Mouse (Mus musculus) 416B (cell line): ENCODE measurements around the gene Ddx47.

ENCODE experiments used
- DNase-seq: peaks from one replicate; pipeline ENCODE4 v3.0.0; 2011; ENCODE audit warnings: low read depth

The Ddx47 gene

DNA sequence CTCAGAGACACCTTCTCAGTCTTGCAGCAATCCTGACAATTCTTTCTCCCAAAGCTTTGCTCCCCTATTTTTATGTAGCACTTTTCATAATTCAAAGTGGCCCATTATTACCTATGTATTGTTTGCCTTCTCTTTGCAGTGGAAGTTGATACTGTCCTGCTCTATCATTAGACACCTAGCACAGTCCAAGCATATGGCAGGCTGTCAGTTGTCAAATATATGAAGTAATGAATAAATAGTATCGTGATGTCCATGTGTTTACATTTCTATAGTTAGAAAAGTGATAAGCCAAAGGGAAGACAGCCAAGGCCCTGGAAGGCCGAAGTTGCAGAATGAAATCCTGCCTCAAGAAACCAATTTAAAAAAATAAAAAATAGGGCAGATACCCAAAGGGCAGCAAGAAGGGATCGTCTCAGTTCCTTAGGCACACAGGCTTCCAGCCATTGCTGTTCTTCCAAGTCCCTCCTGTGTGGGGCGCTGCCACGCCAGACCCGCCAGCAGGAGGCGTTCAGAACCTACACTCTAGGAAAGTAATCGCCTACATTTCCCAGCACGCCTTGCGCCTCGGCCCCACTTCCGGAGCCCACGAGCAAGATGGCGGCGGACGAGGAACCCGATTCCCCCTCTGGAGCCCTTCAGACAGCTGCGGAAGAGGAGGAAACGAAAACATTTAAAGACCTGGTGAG lies at the start of gene Ddx47:
TSS of gene Ddx47 (plus strand) at position 565 of the 686 bp plus-strand sequence.
- peak; percentile 94 for DNase-seq

GRCm38 (mm10) chr6:134961858-134962517 lies 49.4 kb upstream of the Ddx47 start:
- no peak for DNase-seq

DNA sequence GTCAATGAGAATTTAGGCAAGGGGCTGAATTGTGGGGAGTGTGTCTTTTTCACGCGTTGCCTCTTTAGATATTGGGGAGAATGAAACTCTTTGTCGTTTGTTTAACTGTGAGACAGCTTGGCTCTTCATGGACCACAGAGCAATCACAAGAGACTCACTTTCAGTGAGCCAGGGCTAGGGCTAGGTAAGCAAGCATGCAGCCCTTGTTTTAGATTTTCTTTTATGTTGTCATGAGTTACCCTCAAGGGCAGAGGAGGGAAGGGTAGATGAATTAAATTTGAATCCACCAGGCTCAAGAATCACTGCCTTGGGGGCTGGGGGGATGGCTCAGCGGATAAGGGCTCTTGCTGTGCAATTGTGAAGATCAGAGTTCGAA lies 48.9 kb upstream of the Ddx47 start:
- DNase-seq, result no peak

DNA sequence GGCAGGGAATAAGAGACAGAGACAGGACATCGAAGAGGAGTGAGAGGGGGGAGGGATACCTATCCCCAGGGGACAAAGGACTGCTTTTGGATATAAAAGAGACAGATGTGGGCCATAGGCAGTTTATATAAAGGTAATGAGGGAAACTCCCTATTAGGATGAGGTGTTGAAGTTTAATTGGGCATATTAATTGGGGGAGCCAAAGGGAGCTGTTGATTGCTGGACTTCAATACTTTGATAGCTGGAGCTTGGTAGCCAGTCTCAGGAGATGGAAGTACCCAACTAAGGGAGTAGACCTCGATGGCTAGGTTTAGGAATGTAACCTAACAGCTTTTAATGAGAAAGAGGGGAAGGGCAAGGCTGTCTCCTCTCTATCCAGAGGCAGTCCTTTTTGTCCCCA lies 47.5 kb upstream of the Ddx47 start:
- DNase-seq, result no peak

DNA sequence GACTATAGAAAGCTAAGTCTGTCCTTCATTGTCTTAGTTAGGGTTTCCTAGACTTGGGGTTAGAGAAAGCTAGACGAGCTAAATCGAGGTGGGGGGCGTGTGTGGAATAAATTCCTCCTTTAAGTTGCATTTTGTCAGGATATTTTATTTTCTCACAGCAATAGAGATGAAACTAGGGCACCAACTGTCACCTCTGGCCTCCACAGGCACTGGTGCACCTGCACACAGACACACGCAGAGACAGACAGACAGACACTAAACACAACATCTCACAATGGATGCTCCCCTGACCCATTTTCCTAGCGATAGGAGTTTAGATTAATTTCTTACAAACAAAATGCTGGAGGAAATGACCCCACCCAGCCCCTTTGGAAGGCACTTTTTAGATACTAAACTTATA lies 44.7 kb upstream of the Ddx47 start:
- no peak for DNase-seq

- DNase-seq, result peak; percentile 27
Measured at GRCm38 (mm10) chr6:134968326-134968725, 43.1 kb upstream of the Ddx47 start.

GRCm38 (mm10) chr6:134969498-134969897 lies 41.9 kb upstream of the Ddx47 start:
- peak; percentile 44 for DNase-seq

DNA sequence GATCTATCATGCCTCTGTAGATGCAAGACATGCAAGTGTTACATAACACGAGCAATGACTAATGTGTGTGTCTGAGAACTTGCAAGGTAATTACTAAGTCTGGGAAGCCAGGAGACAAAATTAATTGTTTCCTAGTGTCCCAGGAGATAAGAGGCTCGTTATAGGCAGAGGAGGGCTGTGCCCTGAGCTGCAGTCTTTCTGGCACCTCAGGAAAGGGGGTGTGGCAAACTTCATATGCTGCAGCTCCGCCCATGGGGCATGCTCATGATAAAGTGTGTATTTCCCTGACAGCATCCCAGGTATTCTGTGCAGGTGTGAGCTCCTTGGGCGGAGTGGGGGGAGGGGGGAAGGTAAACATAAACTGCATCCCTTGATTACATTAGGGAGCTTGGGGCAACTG lies 39.3 kb upstream of the Ddx47 start:
- DNase-seq, result no peak

- DNase-seq, result no peak
Measured at GRCm38 (mm10) chr6:134976628-134977027, 34.8 kb upstream of the Ddx47 start.

GRCm38 (mm10) chr6:134981231-134982062 lies 30.0 kb upstream of the Ddx47 start, which contains the start of gene Apold1:
TSS of gene Apold1 (plus strand) at chr6:134981718.
- DNase-seq, result peak; percentile 25

DNA sequence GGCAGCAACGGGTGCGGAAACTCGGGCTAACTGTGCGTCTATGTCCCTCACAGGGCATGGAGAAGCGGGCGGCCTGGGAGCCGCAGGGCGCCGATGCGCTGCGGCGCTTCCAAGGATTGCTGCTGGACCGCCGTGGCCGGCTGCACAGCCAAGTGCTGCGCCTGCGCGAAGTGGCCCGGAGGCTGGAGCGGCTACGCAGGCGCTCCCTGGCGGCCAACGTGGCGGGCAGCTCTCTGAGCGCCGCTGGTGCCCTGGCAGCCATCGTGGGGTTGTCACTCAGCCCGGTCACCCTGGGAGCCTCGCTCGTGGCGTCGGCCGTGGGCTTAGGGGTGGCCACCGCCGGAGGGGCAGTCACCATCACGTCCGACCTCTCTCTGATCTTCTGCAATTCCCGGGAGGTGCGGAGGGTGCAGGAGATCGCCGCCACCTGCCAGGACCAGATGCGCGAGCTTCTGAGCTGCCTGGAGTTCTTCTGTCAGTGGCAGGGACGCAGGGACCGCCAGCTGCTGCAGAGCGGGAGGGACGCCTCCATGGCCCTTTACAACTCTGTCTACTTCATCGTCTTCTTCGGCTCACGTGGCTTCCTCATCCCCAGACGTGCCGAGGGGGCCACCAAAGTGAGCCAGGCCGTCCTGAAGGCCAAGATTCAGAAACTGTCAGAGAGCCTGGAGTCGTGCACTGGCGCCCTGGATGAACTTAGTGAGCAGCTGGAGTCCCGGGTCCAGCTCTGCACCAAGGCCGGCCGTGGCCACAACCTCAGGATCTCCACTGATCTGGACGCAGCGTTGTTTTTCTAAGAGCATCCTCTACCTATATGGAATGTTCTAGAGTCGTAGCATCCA lies 27.7 kb upstream of the Ddx47 start:
- peak; percentile 83 for DNase-seq

DNA sequence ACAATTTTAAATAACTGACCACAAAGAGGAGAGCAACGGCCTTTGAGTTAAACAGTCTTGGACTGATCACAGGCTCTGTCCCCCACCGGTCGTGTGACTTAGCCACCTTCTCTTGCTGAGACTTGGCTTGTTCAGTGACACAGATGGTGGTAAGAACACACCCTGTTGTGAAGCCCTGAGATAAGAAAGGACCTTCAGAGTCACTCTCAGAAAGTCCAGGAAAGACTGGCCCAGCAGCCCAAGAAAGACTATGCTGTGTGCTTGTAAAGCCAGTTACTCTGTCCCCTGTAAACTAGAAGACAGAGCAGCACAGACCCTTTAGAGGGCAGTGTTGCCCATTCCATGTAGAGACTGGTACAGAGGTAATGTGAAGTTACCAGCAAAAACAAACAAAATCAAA lies 26.7 kb upstream of the Ddx47 start:
- peak; percentile 80 for DNase-seq

GRCm38 (mm10) chr6:134988377-134988776 lies 23.0 kb upstream of the Ddx47 start:
- no peak for DNase-seq

DNA sequence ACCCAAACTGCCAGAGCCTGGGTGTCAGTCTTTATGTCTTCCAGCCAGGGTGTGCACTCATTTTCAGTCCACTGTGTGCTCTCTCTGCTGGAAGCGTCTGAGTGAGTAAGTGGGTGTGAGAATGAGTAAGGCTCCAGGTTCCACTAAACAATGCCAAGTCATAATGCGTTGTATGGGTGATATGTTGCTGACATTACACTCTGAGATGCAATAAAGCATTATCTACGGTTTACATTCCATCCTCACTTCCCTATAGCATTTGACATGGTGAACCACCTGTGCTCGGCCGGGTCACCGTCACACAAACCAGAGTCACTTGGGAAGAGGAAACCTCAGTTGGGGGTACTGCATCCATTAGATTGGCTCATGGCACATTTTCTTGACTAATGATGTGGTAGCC lies 20.7 kb upstream of the Ddx47 start:
- no peak for DNase-seq

- peak; percentile 88 for DNase-seq
Measured at GRCm38 (mm10) chr6:134994031-134994651, 17.3 kb upstream of the Ddx47 start.

GRCm38 (mm10) chr6:134994985-134995384 lies 16.4 kb upstream of the Ddx47 start:
- no peak for DNase-seq

- DNase-seq, result peak; percentile 65
Measured at GRCm38 (mm10) chr6:134996918-134997317, 14.5 kb upstream of the Ddx47 start.

- no peak for DNase-seq
Measured at GRCm38 (mm10) chr6:134998076-134998475, 13.3 kb upstream of the Ddx47 start.

- no peak for DNase-seq
Measured at GRCm38 (mm10) chr6:134998781-134999180, 12.6 kb upstream of the Ddx47 start.

- DNase-seq, result no peak
Measured at GRCm38 (mm10) chr6:135000272-135000671, 11.1 kb upstream of the Ddx47 start.

DNA sequence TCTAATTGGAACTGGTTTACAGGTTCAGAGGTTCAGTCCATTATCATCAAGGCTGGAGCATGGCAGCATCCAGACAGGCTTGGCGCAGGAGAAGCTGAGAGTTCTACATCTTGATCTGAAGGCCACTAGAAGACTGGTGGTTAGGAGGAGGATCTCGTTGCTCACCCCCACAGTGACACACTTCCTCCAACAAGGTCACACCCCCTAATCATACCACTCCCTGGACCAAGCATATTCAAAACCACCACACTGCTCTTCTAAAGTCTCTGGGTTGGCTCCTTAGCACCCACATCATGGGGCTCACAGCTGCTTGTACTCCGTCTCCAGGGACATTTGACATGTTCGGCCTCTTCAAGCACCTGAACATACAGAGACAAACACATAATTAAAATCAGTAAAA lies 9.4 kb upstream of the Ddx47 start:
- peak; percentile 65 for DNase-seq
